Mouse (Mus musculus): ENCODE measurements around the gene Gm8265. TPM values are rescaled to one million over a fixed set of nuclear protein-coding genes. Genes with fewer than 3 reads are reported as not detected.
"Not testable (repeated sequence)": the region's sequence is repeated elsewhere in the genome, so short reads cannot be mapped to it uniquely, and the experiment has no call there.

The Gm8265 gene
- polyA plus RNA-seq (2016; fragmentation: Nextera tagmentation; extraction: Ambion mirVana): not detected in 2 replicates

GRCm38 (mm10) chr14:5632928-5633327, at the start of gene Gm8265:
Gm8265 (minus strand) TSS chr14:5633028.
- not testable (repeated sequence) for H3K4me3 ChIP-seq; H3K36me3 ChIP-seq; H3K27me3 ChIP-seq (ENCODE audit: insufficient read depth, poor library complexity, severe bottlenecking); H3K9me3 ChIP-seq; H3K27ac ChIP-seq; H3K4me1 ChIP-seq (replicated peaks); DNase-seq (ENCODE audit: low spot score)
- WGBS: no CpG with 5 or more reads among the region's 1 CpGs

Other genes starting within 250 kb of the Gm8265 start
- gene Gm3500, start 244.0 kb downstream of the Gm8265 start, polyA plus RNA-seq (2016; fragmentation: Nextera tagmentation; extraction: Ambion mirVana): not detected in 2 replicates
- gene Gm3194, start 177.6 kb downstream of the Gm8265 start, polyA plus RNA-seq (2016; fragmentation: Nextera tagmentation; extraction: Ambion mirVana): 0.65 TPM in 2 replicates
- not detected in 2 replicates for gene Gm8246, start 155.2 kb downstream of the Gm8265 start, polyA plus RNA-seq (2016; fragmentation: Nextera tagmentation; extraction: Ambion mirVana)
- gene Gm3187, start 148.8 kb downstream of the Gm8265 start, polyA plus RNA-seq (2016; fragmentation: Nextera tagmentation; extraction: Ambion mirVana): not detected in 2 replicates
- gene Gm3488, start 131.4 kb downstream of the Gm8265 start, polyA plus RNA-seq (2016; fragmentation: Nextera tagmentation; extraction: Ambion mirVana): 1.6 and 1.9 TPM in 2 replicates
- not detected in 2 replicates for gene Gm3532, start 94.5 kb downstream of the Gm8265 start, polyA plus RNA-seq (2016; fragmentation: Nextera tagmentation; extraction: Ambion mirVana)
- gene Gm9603, start 54.4 kb upstream of the Gm8265 start, polyA plus RNA-seq (2016; fragmentation: Nextera tagmentation; extraction: Ambion mirVana): not detected in 2 replicates
- gene Gm3373, start 108.5 kb upstream of the Gm8265 start, polyA plus RNA-seq (2016; fragmentation: Nextera tagmentation; extraction: Ambion mirVana): 0.22 and 0.24 TPM in 2 replicates
- gene Gm3383, start 175.0 kb upstream of the Gm8265 start, polyA plus RNA-seq (2016; fragmentation: Nextera tagmentation; extraction: Ambion mirVana): 0.65 and 0.77 TPM in 2 replicates
- not detected in 2 replicates for gene Gm3424, start 197.3 kb upstream of the Gm8265 start, polyA plus RNA-seq (2016; fragmentation: Nextera tagmentation; extraction: Ambion mirVana)
- 0.39 and 0.52 TPM in 2 replicates for gene Gm8237, start 247.4 kb upstream of the Gm8265 start, polyA plus RNA-seq (2016; fragmentation: Nextera tagmentation; extraction: Ambion mirVana)